Mouse (Mus musculus) common myeloid progenitor, adult 5-6 weeks (primary cell): ENCODE measurements around the gene Hlx. TPM values are rescaled to one million over a fixed set of nuclear protein-coding genes. Genes with fewer than 3 reads are reported as not detected.

Experiments used
- ATAC-seq: replicated peaks from 2 replicates; pipeline ENCODE4 v1.8.0; 2016; ENCODE audit warnings: low read depth, mild to moderate bottlenecking, moderate TSS enrichment, inconsistent platforms; ENCODE audit not compliant: poor library complexity, severe bottlenecking
- total RNA-seq: library from RNA; stranded (forward); fragments of 200-1000, 187-1606 nt; gene quantifications from 2 replicates; pipeline ENCODE4 v1.2.3, GENCODE M21; 2017

Hlx gene
- total RNA-seq, 1 experiment from 2014 or later: 10.8 TPM

- no peak for ATAC-seq
These were observed 14.7 kb downstream of the Hlx start for GRCm38 (mm10) chr1:184717691-184718200.

- ATAC-seq: no peak
These were observed 15.3 kb downstream of the Hlx start for GRCm38 (mm10) chr1:184717016-184717568.

DNA sequence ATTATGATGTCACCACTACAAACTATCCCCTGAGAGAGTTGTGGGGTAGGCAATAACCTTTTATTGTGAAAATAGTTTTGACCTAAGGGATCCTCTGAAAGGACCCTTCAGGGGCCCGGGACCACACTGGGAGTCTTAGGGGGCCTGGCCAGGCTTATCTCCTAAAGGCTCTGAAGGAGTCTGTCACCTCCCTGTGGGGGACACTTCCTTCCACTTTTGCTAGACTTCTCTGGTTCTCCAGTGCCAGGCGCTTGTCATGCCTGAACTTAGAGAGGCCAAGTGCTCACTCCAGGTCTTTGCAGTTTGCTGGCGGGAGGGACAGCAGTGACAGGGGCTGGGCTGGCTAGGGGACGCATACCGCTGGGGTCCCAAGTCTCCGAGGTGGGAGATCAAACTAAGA lies 16.3 kb downstream of the Hlx start:
- peak; percentile 57 for ATAC-seq

DNA sequence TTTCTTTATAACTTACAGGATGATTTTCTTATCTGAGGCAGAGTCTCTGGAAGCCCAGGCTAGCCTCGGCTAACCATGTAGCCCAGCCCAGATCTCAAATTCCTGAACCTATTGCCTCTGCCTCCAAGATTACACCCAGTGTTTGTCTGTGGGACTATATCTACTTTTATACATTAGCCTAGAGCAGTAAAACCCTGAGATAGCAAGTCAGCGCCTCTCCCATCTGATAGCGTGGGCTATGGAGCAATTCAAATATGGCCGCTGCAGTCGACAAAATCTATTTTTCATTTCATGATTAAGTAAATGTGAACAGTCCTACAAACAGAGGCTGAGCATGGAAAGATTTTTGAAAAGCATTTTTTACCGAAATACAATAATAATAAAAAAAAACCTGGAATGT lies 16.7 kb downstream of the Hlx start:
- ATAC-seq: no peak

DNA sequence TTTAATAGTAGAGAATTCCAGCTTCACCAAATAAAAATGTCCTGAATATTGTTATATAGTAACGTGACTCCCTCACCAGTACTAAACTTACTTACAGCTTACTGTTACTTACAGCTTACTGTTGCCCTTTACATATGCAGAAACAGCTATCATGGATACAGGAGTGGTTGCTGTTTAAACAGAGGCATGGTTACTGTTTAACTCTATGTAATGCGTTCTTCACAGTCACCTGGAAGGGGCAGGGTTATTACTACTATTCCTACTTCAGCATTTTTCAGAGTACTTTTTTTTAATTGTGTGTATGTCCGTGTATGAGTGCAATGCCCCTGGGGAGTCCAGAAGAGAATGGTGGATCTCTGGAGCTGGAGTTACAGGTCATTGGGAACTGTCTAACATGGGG lies 17.9 kb downstream of the Hlx start:
- no peak for ATAC-seq

DNA sequence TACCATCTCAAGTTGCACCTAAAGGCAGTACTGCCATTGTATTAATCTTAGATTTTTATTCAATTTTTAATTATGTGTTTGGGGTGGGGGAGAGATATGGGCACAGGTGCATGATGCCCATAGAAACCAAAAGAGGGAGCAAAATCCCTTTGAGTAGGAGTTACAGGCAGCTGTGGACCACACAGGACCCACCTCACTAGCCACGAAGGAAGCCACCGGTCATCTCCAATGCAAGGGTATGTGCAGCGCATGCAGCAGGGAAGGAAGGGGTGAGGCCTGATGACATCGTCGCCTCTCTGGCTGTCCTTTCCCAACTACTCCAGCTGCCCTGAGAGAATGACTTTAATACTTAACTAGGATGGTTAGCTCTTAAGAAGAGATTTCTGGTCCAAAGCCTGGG lies 18.7 kb downstream of the Hlx start:
- no peak for ATAC-seq

GRCm38 (mm10) chr1:184707532-184708248 lies 24.7 kb downstream of the Hlx start:
- no peak for ATAC-seq

DNA sequence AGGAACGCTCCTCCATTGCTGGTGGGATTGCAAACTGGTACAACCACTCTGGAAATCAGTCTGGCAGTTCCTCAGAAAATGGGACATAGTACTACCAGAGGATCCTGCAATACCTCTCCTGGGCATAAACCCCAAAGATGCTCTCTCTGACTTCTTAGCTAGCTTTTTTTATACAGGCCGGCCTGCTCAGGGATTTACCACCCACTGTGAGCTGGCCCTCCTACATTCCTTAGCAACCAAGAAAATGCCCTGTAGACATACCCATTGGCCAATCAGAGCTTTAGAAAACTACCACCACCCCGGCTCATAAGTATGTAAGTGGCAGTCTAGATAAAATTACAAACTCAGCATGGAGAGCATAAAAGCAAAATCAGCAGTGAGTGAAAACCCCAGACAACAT lies 27.5 kb downstream of the Hlx start:
- no peak for ATAC-seq

- ATAC-seq: peak; percentile 65; the same call in 1 of the 2 replicates
These were observed 33.1 kb downstream of the Hlx start for GRCm38 (mm10) chr1:184699295-184699694.

DNA sequence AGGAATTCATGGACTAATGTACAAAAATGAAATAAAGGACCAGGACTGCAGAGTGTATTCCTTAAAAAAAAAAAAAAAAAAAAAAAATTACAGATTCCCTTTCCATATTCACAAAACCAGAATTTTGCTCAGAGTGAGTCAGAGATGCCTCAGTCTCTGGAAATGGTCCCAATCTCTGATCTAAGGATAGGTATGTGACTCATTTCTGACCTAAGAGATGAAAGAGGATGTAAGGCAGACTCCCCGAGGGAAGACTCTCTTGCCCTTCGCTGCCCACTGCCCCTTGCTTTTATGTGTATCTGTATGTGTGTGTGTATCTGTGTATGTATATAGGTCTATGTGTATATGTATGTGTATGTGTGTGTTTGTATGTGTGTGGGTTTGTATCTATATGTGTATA lies 37.0 kb downstream of the Hlx start:
- no peak for ATAC-seq

DNA sequence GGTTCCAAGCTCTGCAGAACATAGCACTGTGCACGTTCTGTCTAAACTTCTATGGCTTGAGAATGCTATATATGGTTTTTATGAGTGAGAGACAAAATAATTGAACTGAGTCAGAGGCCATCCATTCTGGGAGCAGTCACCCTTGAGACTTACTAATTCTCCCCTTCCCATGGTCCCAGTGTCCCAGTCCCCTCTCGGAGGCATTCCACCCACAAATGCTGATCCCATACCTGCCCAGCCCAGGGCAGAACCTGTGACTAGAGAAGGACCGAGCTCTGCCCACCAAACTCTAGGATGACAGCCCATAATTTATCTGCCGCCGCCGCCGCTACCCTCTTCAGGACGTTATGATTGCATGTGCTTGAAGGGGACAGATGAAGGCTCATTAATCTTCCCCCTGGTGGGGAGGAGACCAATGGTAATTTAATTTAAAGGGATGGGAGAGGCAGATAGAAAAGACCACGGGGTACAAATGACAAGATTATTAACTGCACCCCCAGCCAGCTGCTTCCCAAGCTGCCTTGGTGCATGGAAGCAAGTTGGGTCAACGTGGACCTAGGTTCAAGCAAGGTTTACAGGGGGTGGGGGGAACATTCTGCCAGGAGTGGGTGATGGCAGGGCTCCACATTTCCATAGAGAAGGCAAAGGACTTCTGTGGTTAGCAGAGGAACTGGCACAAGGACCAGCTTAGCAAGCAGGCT lies 40.1 kb downstream of the Hlx start:
- ATAC-seq: peak; percentile 32

DNA sequence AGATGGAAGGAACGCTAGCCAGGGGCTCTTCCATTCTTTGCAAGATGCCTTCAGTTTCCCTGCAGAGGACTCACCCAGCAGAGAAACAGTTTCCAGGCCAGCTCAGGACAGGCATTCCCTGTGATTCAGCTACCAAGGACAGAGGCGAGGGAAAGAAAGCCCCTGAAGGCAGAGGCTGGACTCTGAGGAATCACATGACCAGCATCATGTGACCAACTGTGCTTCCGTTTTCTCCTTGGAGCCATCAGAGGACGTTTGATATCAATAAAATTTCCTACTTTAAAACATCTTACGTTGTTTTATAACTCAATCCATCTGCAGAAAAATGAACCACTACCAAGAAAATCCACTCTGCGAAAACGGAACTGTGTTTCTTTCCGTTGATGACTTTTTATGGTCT lies 41.2 kb downstream of the Hlx start:
- no peak for ATAC-seq

DNA sequence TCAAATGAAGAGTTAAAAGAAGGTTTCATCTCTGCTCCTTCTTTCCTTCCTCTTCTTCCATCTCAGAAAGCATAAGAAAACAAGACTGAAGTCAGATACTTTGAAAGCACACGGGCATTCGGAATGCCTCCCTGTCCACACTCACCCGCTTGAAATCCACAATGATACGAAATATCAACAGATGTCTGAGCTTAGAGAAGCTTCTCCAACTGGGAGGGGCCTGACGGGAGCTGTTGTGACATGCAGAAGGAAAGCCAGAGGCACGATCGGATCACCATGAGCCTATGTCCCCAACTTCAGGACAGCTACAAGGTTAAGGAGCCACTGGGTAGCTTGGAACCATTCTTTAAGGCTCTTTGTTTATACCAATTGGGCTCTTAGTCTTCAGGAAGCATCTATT lies 44.4 kb downstream of the Hlx start:
- no peak for ATAC-seq

DNA sequence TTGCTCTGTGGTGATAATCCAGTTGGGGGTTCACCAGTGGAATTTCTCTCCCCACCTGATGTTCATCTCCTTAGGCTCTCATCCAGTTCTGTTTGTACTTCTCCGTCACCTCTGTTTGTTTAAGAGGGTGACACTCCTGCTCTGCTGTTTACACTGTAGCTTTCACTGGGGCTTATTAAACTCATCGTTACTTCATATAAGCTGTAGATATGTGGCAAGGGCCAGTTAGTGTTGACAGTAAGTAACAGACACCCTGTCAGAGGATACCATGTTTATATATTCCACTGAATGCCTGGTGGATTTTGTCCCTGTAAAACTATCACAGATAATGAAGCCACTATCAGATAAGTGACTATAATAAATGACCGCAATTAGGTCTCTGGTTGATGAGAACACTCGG lies 44.9 kb downstream of the Hlx start:
- ATAC-seq: no peak

DNA sequence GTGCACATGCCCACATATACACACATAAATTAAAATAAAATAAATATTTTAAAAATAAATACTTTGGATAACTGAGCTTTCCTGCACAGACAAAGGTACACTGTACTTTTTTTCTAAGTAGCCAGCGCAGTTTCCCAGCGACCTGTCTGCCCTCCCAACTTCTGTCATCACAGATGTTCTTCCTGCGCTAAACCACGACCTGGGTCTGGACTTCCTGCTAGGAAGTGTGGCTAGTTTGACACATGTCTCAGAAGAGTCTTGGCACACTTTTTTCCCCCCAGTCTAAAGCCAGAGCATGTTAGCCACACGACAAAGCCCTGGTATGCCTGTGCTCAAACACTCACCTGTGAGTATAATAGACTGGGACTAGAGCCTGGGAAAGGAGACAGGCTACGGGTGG lies 48.9 kb downstream of the Hlx start:
- peak; percentile 99 for ATAC-seq

GRCm38 (mm10) chr1:184679416-184679965 lies 52.9 kb downstream of the Hlx start:
- ATAC-seq: no peak

GRCm38 (mm10) chr1:184677641-184678040 lies 54.8 kb downstream of the Hlx start:
- no peak for ATAC-seq
